Mouse (Mus musculus) limb, embryonic 14.5 days (tissue): Measurements from ENCODE around the gene Fancf. TPM values are rescaled to one million over a fixed set of nuclear protein-coding genes. Genes with fewer than 3 reads are reported as not detected.

Source experiments
- ATAC-seq: fragments of 200-750 bp; cut with Nextera tagmentation; 2 replicates; pipeline ENCODE4 v1.8.0; 2017; ENCODE audit warnings: low read depth, moderate number of reproducible peaks, moderate TSS enrichment; ENCODE audit not compliant: low FRiP score
- DNase-seq: peaks from one replicate; pipeline ENCODE4 v3.0.0-alpha.2; 2015; ENCODE audit warnings: low spot score
- H3K27ac ChIP-seq: fragments of 300-500 bp; sonication (generic); replicated peaks from 2 replicates; pipeline ENCODE4 v1.5.1; 2014; ENCODE audit warnings: low read depth, mild to moderate bottlenecking, low read length, moderate library complexity, mixed read lengths
- H3K27me3 ChIP-seq: fragments of 300-500 bp; sonication (generic); 2 replicates; pipeline ENCODE4 v1.6.1; 2014; ENCODE audit warnings: low read length, mixed read lengths; ENCODE audit not compliant: control insufficient read depth, insufficient read depth
- H3K36me3 ChIP-seq: fragments of 300-500 bp; sonication (generic); 2 replicates; pipeline ENCODE4 v1.6.1; 2014; ENCODE audit warnings: mild to moderate bottlenecking, low read length, moderate library complexity, mixed read lengths; ENCODE audit not compliant: control insufficient read depth, insufficient read depth
- H3K4me1 ChIP-seq: fragments of 300-500 bp; sonication (generic); 2 replicates; pipeline ENCODE4 v1.6.1; 2014; ENCODE audit warnings: antibody characterized with exemption, low read length, mixed read lengths; ENCODE audit not compliant: control insufficient read depth, insufficient read depth
- H3K4me2 ChIP-seq: fragments of 300-500 bp; sonication (generic); replicated peaks from 2 replicates; pipeline ENCODE4 v1.6.1; 2014; ENCODE audit warnings: low read depth, mild to moderate bottlenecking, low read length, moderate library complexity; ENCODE audit not compliant: severe bottlenecking
- H3K4me3 ChIP-seq: fragments of 300-500 bp; sonication (generic); replicated peaks from 2 replicates; pipeline ENCODE4 v1.5.1; 2014; ENCODE audit warnings: low read length
- H3K9ac ChIP-seq: fragments of 300-500 bp; sonication (generic); 2 replicates; pipeline ENCODE4 v1.6.1; 2014; ENCODE audit warnings: mild to moderate bottlenecking, low read depth, low read length, moderate library complexity; ENCODE audit not compliant: severe bottlenecking
- H3K9me3 ChIP-seq: fragments of 300-500 bp; sonication (generic); 2 replicates; pipeline ENCODE4 v1.6.1; 2016; ENCODE audit warnings: low read length; ENCODE audit not compliant: control insufficient read depth
- POLR2A ChIP-seq: fragments of 200-500 bp; IDR thresholded peaks from 2 replicates; pipeline ENCODE4 v1.8.0; 2012; ENCODE audit warnings: inconsistent platforms, mild to moderate bottlenecking, moderate library complexity, borderline replicate concordance; ENCODE audit not compliant: insufficient read depth, insufficient read length; ENCODE audit errors: extremely low read depth
- WGBS: fragments of 180-500 bp; shearing (Covaris S2); extraction: QIAGEN DNeasy Blood & Tissue Kit; methylation state at CpG from one replicate; pipeline ENCODE4 v1.1.7; 2014; 5-methylcytosine and 5-hydroxymethylcytosine counted together
- polyA plus RNA-seq, 2 experiments: library from polyadenylated mRNA; depleted of rRNA in 1 of 2; stranded (reverse) in 1 of 2; unstranded in 1 of 2; fragments of >200 nt; fragmentation: Nextera tagmentation in 1 of 2; extraction: Ambion mirVana in 1 of 2; gene quantifications; 2 replicates each; pipeline versions ENCODE4 v1.2.1 to v1.2.3; 2012 to 2014

Gene Fancf
- polyA plus RNA-seq, 2 experiments = 16.6 to 19.4 TPM

DNA sequence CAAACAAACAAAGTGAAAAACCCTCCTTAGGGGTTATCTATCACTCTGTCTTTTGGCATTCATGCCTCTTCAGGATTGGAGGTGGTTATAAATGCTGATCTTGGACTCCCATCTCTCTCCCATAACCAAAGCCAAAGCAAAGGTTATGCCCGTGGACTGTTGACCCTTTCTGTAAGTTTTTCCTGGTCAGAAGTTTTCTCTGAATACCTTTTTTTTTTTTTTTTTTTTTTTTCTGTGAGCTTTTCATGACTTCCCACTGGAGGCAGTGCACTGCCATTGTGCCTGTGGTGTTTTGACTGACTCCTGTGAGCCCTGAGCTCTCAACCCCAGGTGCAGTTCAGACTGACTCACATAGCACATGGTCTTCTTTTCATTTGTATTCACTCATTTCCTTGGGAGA lies 5.9 kb upstream of the Fancf start:
- Histone ChIP-seq H3K4me3 (no peak overlapping the region), H3K4me1 (peaks cover 22% of the 10 kb centered on the region), H3K36me3 (no peaks in the 10 kb centered on the region), H3K4me2 (no peak overlapping the region), H3K9ac (no peak overlapping the region), H3K27me3 (no peaks in the 10 kb centered on the region), H3K27ac (no peak overlapping the region), H3K9me3 (no peaks in the 10 kb centered on the region)
- ATAC-seq = no peak
- DNase-seq = no peak
- TF ChIP-seq POLR2A = no peak
- WGBS = 75% methylated on average over 1 of the region's 1 CpGs

GRCm38 (mm10) chr7:51865336-51865735 lies 3.3 kb upstream of the Fancf start:
- no peaks in the 10 kb centered on the region for H3K9me3 ChIP-seq
- WGBS = 41% methylated on average over 1 of the region's 1 CpGs
- DNase-seq (no peak), ATAC-seq (no peak)
- 0 out of 2 replicates have a peak overlapping the region, but pooled peaks have one; percentile 6 for H3K9ac ChIP-seq
- no peak overlapping the region for H3K27ac ChIP-seq
- no peak for TF ChIP-seq POLR2A
- no peak overlapping the region for H3K4me3 ChIP-seq
- H3K27me3 ChIP-seq = no peaks in the 10 kb centered on the region
- H3K4me1 ChIP-seq = peaks cover 33% of the 10 kb centered on the region
- H3K4me2 ChIP-seq = no peak overlapping the region
- no peaks in the 10 kb centered on the region for H3K36me3 ChIP-seq

DNA sequence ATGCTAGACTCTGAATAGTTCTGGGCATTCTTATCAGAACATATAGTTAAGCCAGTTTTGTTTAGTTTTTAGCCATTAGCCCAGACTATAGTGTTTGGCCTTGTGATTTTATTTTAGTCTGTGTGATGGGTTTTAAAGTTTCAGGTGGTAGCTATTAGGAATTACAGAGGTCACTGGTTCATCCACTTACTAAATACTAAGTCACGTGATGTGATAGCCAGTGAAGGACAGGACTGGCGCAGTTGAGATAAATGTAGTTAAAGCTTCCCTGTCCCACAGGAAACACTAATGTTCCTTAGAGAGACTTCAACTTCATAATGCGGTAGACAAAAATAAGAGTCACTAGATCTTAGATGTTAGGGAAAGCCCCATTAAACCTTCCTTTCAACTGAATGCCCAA lies 775 bp upstream of the Fancf start:
- DNase-seq = no peak
- Histone ChIP-seq H3K4me3 (peak overlapping the region; percentile 68), H3K4me1 (peaks cover 33% of the 10 kb centered on the region), H3K27ac (peak overlapping the region; percentile 99), H3K27me3 (no peaks in the 10 kb centered on the region), H3K9ac (peak overlapping the region; percentile 95; the same call in 1 of the 2 replicates), H3K4me2 (peak overlapping the region; percentile 85), H3K36me3 (peaks cover 9% of the 10 kb centered on the region), H3K9me3 (no peaks in the 10 kb centered on the region)
- no peak for ATAC-seq
- no peak for TF ChIP-seq POLR2A
- 56% methylated on average over 3 of the region's 3 CpGs for WGBS

DNA sequence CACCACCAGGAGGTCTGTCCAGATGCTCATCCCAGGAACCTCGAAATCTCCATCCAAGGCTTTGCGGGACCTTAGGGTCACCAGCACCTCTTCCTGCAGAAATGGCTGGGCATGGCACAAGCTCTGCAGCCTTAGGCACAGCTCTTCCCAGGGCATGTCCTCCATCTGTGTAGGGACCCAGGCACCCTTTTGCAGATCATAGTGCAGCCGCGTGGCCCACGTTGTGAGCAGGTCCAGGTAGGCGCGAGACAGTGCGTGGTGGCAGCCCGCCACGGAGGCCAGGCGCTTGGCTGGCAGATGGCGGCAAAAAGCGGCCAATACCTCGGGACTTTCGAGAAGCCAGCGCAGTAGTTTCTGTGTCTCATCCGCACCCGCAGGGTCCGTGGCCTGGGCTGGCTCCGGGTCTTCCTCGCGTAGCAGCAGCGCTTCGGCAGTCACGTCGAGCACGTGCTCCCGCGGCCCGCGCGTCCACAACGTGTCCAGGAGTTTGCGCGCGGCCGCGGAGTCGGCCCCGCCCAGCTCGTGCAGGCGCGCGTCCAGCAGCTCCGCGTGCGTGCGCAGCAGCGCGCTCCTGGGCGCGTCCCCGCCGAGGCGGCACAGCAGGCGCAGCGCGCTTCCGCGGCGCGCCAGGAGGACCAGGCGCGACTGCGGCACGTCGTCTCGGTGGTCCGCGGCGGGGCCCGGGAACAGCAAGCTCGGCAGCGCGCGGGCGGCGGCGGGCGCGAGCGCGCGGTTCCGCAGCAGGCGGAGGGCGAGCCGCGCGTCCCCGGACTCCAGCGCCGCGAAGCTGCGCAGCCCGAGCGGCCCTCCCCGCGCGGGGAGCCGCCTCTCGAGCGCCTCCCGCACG lies 594 bp downstream of the Fancf start, which contains the start of gene Gas2:
Gene Gas2, plus strand, starts transcription at position 766 of the 847 bp plus-strand sequence.
- TF ChIP-seq POLR2A = no peak
- H3K4me2 ChIP-seq = peak within 1 kb of the TSS; percentile 85
- no peaks in the 10 kb centered on the region for H3K27me3 ChIP-seq
- DNase-seq (peak; percentile 82), ATAC-seq (peak; percentile 85)
- H3K27ac ChIP-seq = peak within 1 kb of the TSS; percentile 99
- 23% methylated on average over 32 of the region's 105 CpGs for WGBS
- H3K9me3 ChIP-seq = no peaks in the 10 kb centered on the region
- peak within 1 kb of the TSS; percentile 95 for H3K9ac ChIP-seq
- peaks cover 11% of the 10 kb centered on the region for H3K36me3 ChIP-seq
- H3K4me1 ChIP-seq = peaks cover 33% of the 10 kb centered on the region
- peak within 1 kb of the TSS; percentile 68 for H3K4me3 ChIP-seq

DNA sequence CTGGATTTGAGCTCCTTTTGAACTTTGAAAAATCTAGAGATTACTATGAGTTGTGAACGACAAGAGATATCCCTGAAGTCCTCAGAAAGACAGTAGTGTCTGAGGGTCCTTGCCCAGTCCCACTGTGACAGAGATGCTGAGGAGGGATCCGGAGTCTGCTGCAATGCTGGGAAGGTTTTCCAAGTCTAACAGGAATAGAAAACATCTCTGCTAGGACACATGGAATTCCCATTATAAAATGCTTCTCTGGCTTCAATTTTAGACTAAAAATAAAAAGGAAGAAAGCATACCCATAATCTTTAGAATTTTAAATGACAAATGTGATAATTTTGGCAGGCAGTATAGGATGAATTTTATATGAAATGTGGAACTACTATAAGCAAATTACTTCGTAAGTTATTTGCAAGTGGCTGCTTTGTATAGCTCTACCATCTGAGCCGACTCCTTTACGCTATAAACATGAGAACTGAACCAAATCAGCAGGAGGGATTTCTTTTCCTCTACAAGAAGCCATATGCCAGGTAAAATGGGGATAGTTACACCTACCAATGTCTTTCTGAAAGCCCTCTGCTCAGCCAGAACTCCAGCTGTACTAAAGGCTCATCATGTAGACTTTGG lies 10.1 kb downstream of the Fancf start:
- no peak for ATAC-seq
- no peak for DNase-seq
- Histone ChIP-seq H3K4me2 (no peak overlapping the region), H3K27ac (no peak overlapping the region), H3K4me1 (no peaks in the 10 kb centered on the region), H3K27me3 (no peaks in the 10 kb centered on the region), H3K4me3 (no peak overlapping the region), H3K9me3 (no peaks in the 10 kb centered on the region), H3K36me3 (no peaks in the 10 kb centered on the region), H3K9ac (no peak overlapping the region)
- 72% methylated on average over 5 of the region's 5 CpGs for WGBS
- TF ChIP-seq POLR2A = no peak
